ENCODE assay signal across 8 mouse cellular contexts in the genomic region with DNA sequence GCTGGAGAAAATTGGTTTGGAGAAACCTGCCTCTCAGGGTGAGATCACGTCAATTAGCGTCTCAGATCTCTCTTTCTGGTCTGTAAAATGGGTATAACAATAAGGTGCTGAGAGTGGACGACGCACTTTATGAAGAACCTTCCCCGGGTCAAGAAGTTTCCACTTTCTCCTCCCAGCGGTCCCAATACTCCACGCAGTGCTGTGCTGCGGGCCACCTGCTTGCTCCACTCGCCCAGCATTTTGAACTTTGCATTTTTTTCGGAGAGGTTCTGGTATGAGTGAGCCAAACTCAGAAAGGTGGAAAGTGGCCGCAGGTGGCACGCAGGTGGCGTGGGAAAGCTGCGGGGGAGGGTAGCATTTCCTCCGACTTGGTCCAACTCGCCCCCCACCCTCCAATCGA. TPM values are rescaled to one million over a fixed set of nuclear protein-coding genes. Genes with fewer than 3 reads are reported as not detected.
DNase-seq lines count a peak whose midpoint lies in the region; ATAC-seq and TF ChIP-seq lines count a peak whose summit lies in the region.

No protein-coding gene starts in this region.

- intact Hi-C loops in gastrocnemius, adult 2 months (cut with DNase I), result no loop called here

- H3K9ac ChIP-seq in forebrain, postnatal 0 days, result peak overlapping the region; percentile 58
- peak overlapping the region; percentile 85 for H3K9ac ChIP-seq in liver, embryonic 14.5 days (replicated peaks)

- no peak for TF ChIP-seq CTCF in gastrocnemius, adult 2 months (IDR thresholded peaks at IDR 0.05)
- TF ChIP-seq CTCF in forebrain, postnatal 0 days (IDR thresholded peaks at IDR 0.05; ENCODE audit: low read depth), result no peak
- TF ChIP-seq CTCF in liver, embryonic 14.5 days (IDR thresholded peaks at IDR 0.05; ENCODE audit: low read depth), result no peak

- H3K4me3 ChIP-seq in gastrocnemius, adult 2 months, result peak overlapping the region; percentile 90
- peak overlapping the region; percentile 62 for H3K4me3 ChIP-seq in forebrain, postnatal 0 days (ENCODE audit: low read depth, low read length)
- peak overlapping the region; percentile 87 to 92 for H3K4me3 ChIP-seq in liver, embryonic 14.5 days (ENCODE audit: insufficient read depth in 1 of 2, low read depth in 2 of 2, low read length in 2 of 2)

- peak overlapping the region; percentile 87 for H3K4me2 ChIP-seq in forebrain, postnatal 0 days (ENCODE audit: low read depth)
- peak overlapping the region; percentile 77 for H3K4me2 ChIP-seq in liver, embryonic 14.5 days (ENCODE audit: low read depth)

- H3K36me3 ChIP-seq in forebrain, postnatal 0 days (ENCODE audit: insufficient read depth), result no peaks in the 10 kb centered on the region
- peaks cover 24% of the 10 kb centered on the region for H3K36me3 ChIP-seq in liver, embryonic 14.5 days (replicated peaks; ENCODE audit: control insufficient read depth, insufficient read depth, low read depth)

- ATAC-seq in forebrain, postnatal 0 days, result peak; percentile 5; the same call in 1 of the 2 replicates
- peak; percentile 79 for ATAC-seq in liver, embryonic 14.5 days (ENCODE audit: insufficient read depth)

- no peak for TF ChIP-seq EP300 in liver, embryonic 14.5 days (IDR thresholded peaks at IDR 0.05; ENCODE audit: low read depth)

- peaks cover 6% of the 10 kb centered on the region; the same call in 1 of the 2 replicates for H3K4me1 ChIP-seq in forebrain, postnatal 0 days (ENCODE audit: insufficient read depth)
- H3K4me1 ChIP-seq in liver, embryonic 14.5 days (replicated peaks; ENCODE audit: control insufficient read depth in 2 of 2, insufficient read depth in 2 of 2, low read length in 1 of 2), result peaks cover 23 to 35% of the 10 kb centered on the region in 2 experiments

- no peaks in the 10 kb centered on the region for H3K9me3 ChIP-seq in forebrain, postnatal 0 days (ENCODE audit: low read length)
- H3K9me3 ChIP-seq in liver, embryonic 14.5 days (ENCODE audit: control insufficient read depth, low read length), result no peaks in the 10 kb centered on the region

- WGBS in forebrain, postnatal 0 days, result 1% methylated on average over 17 of the region's 17 CpGs
- 1% methylated on average over 17 of the region's 17 CpGs for WGBS in liver, embryonic 14.5 days (ENCODE audit: insufficient replicate concordance)

- no peak for DNase-seq in gastrocnemius, adult 2 months
- no peak for DNase-seq in gastrocnemius, postnatal 4 days (ENCODE audit: low spot score in 2 of 2)
- DNase-seq in ES-CJ7 (ENCODE audit: low read depth, low spot score), result peak; percentile 6
- no peak for DNase-seq in forebrain, postnatal 0 days
- DNase-seq in liver, embryonic 14.5 days (ENCODE audit: low read depth in 3 of 3, low spot score in 3 of 3), result no peak
- DNase-seq in frontal cortex, adult 2 months (ENCODE audit: extremely low spot score in 1 of 2, low spot score in 1 of 2), result no peak
- DNase-seq in adrenal gland, adult 2 months, result no peak
- no peak for DNase-seq in gastrocnemius, postnatal 25 days

- peak overlapping the region; percentile 86 for H3K27ac ChIP-seq in gastrocnemius, adult 2 months
- H3K27ac ChIP-seq in forebrain, postnatal 0 days (ENCODE audit: low read depth, low read length), result no peak overlapping the region
- peak overlapping the region; percentile 75 for H3K27ac ChIP-seq in liver, embryonic 14.5 days

- H3K27me3 ChIP-seq in forebrain, postnatal 0 days (ENCODE audit: insufficient read depth, low read length), result 0 out of 2 replicates have a peak, but pooled peaks cover 5% of the 10 kb centered on the region
- H3K27me3 ChIP-seq in liver, embryonic 14.5 days (ENCODE audit: control insufficient read depth, insufficient read depth, low read length), result no peaks in the 10 kb centered on the region

RNA-seq across cellular contexts. Expression of gene Tom1l1, which starts 1.1 kb away (rescaled TPM):
- 10 to 100 TPM; 13.2 to 15.9 TPM for total RNA-seq in gastrocnemius, adult 2 months (2021)
- 10 to 100 TPM; 13.9 to 14.8 TPM for total RNA-seq in gastrocnemius, postnatal 4 days (2021)
- 11.5 and 12.5 TPM in 2 replicates for total RNA-seq in forebrain, postnatal 0 days (2014; rRNA removed)
- polyA plus RNA-seq in forebrain, postnatal 0 days (2015; fragmentation: Nextera tagmentation; extraction: Ambion mirVana), result 12.5 and 16.2 TPM in 2 replicates
- polyA plus RNA-seq in liver, embryonic 14.5 days (2012; rRNA removed), result 13.6 and 26.6 TPM in 2 replicates
- polyA plus RNA-seq in liver, embryonic 14.5 days (2014; fragmentation: Nextera tagmentation; extraction: Ambion mirVana), result 58.9 and 60.6 TPM in 2 replicates
- polyA plus RNA-seq in frontal cortex, adult 2 months (2012; rRNA removed), result 21.1 and 21.5 TPM in 2 replicates
- 10 to 100 TPM; 43.6 to 57.7 TPM for total RNA-seq in adrenal gland, adult 2 months (2021)
- 3.8 and 7.8 TPM in 2 replicates for polyA plus RNA-seq in adrenal gland, adult 2 months (2012; rRNA removed)
- total RNA-seq in gastrocnemius, postnatal 25 days (2021), result 10 to 100 TPM; 10.1 to 12.7 TPM

RNA-seq across cellular contexts. Expression of gene Cox11, which starts 49.1 kb away (rescaled TPM):
- 10 to 100 TPM; 20.1 to 27.9 TPM for total RNA-seq in gastrocnemius, adult 2 months (2021)
- total RNA-seq in gastrocnemius, postnatal 4 days (2021), result 10 to 100 TPM; 17.7 to 19.6 TPM
- total RNA-seq in forebrain, postnatal 0 days (2014; rRNA removed), result 21.4 and 22.5 TPM in 2 replicates
- 30.9 and 36.9 TPM in 2 replicates for polyA plus RNA-seq in forebrain, postnatal 0 days (2015; fragmentation: Nextera tagmentation; extraction: Ambion mirVana)
- polyA plus RNA-seq in liver, embryonic 14.5 days (2012; rRNA removed), result 16.3 and 17.4 TPM in 2 replicates
- 16.0 and 17.3 TPM in 2 replicates for polyA plus RNA-seq in liver, embryonic 14.5 days (2014; fragmentation: Nextera tagmentation; extraction: Ambion mirVana)
- 23.5 and 26.1 TPM in 2 replicates for polyA plus RNA-seq in frontal cortex, adult 2 months (2012; rRNA removed)
- total RNA-seq in adrenal gland, adult 2 months (2021), result 10 to 100 TPM; 14.7 to 19.2 TPM
- polyA plus RNA-seq in adrenal gland, adult 2 months (2012; rRNA removed), result 23.9 and 30.4 TPM in 2 replicates
- total RNA-seq in gastrocnemius, postnatal 25 days (2021), result 10 to 100 TPM; 20.8 to 25.0 TPM

RNA-seq across cellular contexts. Expression of gene Stxbp4, which starts 49.2 kb away (rescaled TPM):
- 10 to 100 TPM; 14.8 to 16.8 TPM for total RNA-seq in gastrocnemius, adult 2 months (2021)
- 10 to 100 TPM in 1 of 2 experiments, 1 to 10 TPM in 1; 9.7 to 12.3 TPM for total RNA-seq in gastrocnemius, postnatal 4 days (2021)
- total RNA-seq in forebrain, postnatal 0 days (2014; rRNA removed), result 9.2 and 10.5 TPM in 2 replicates
- 4.2 and 8.1 TPM in 2 replicates for polyA plus RNA-seq in forebrain, postnatal 0 days (2015; fragmentation: Nextera tagmentation; extraction: Ambion mirVana)
- 2.1 and 2.6 TPM in 2 replicates for polyA plus RNA-seq in liver, embryonic 14.5 days (2012; rRNA removed)
- 4.8 and 6.2 TPM in 2 replicates for polyA plus RNA-seq in liver, embryonic 14.5 days (2014; fragmentation: Nextera tagmentation; extraction: Ambion mirVana)
- 8.1 and 8.8 TPM in 2 replicates for polyA plus RNA-seq in frontal cortex, adult 2 months (2012; rRNA removed)
- total RNA-seq in adrenal gland, adult 2 months (2021), result 10 to 100 TPM in 1 of 2 experiments, 1 to 10 TPM in 1; 8.4 to 12.0 TPM
- polyA plus RNA-seq in adrenal gland, adult 2 months (2012; rRNA removed), result 1.7 and 2.0 TPM in 2 replicates
- 10 to 100 TPM; 14.7 to 16.0 TPM for total RNA-seq in gastrocnemius, postnatal 25 days (2021)
